In the genomic region with DNA sequence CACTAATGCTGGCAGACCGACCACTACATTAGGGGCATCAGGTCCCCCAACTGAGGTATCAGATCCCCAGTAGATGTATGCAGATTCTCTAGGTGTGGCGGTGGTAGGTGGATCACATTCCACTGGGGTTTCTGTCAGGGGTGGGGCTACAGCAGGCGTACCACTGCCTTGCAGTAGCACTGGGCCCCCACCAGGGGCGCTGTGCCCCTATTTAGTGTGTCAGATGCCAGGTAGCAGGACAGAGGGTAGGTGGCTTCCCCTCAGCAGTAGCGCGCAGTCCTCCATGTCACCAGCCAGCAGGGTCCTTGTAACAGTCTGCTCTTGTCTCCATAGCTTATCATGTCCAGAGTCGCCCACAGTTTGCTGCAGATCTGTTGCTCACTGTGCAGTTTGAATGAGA, we compare ENCODE assay signal across 9 mouse cellular contexts.
DNase-seq lines count a peak whose midpoint lies in the region; TF ChIP-seq lines count a peak whose summit lies in the region.
"Had no signal": no experiment of that assay in that cellular context is flagged by ENCODE, and none has a peak within 500 bp of the region (broad histone marks: within the 10 kb centered on the region; RNA-seq: fewer than 3 reads in every experiment).

No protein-coding gene starts in this region.

- no peak for TF ChIP-seq POLR2A in lung, adult 2 months (IDR thresholded peaks at IDR 0.05; ENCODE audit: borderline replicate concordance, extremely low read depth, low read depth, low read length)
- TF ChIP-seq POLR2A in cerebellum, adult 2 months (IDR thresholded peaks at IDR 0.05; ENCODE audit: borderline replicate concordance, insufficient read depth, low read length), result no peak

- 52% methylated on average over 7 of the region's 7 CpGs for WGBS in lung, adult 2 months
- 56% methylated on average over 7 of the region's 7 CpGs for WGBS in cerebellum, adult 2 months
- 57% methylated on average over 7 of the region's 7 CpGs for WGBS in heart, embryonic 10.5 days

- peak; percentile 23 for DNase-seq in adrenal gland, adult 2 months
- no peak for DNase-seq in adrenal gland, postnatal 4 days (ENCODE audit: low spot score in 2 of 2)
- peak; percentile 4 for DNase-seq in lung, adult 2 months
- no peak for DNase-seq in lung, adult 18-20 months
- DNase-seq in cerebellum, adult 2 months, result peak; percentile 32 to 37
- peak; percentile 28 for DNase-seq in kidney, postnatal 14 days
- no peak for DNase-seq in urinary bladder, postnatal 10 days (ENCODE audit: low spot score)
- no peak for DNase-seq in heart, embryonic 10.5 days (ENCODE audit: low spot score)

- no peaks in the 10 kb centered on the region for H3K4me1 ChIP-seq in lung, adult 2 months (ENCODE audit: control insufficient read depth, insufficient read depth, low read length)
- H3K4me1 ChIP-seq in cerebellum, adult 2 months (ENCODE audit: control insufficient read depth, insufficient read depth, low read length), result no peaks in the 10 kb centered on the region
- H3K4me1 ChIP-seq in heart, embryonic 10.5 days, result no peaks in the 10 kb centered on the region
- H3K4me1 ChIP-seq: embryonic facial prominence, embryonic 12.5 days had no signal

- H3K27ac ChIP-seq in cerebellum, adult 2 months (ENCODE audit: insufficient read depth, low read length), result no peak overlapping the region
- H3K27ac ChIP-seq in heart, embryonic 10.5 days, result no peak overlapping the region
- H3K27ac ChIP-seq: embryonic facial prominence, embryonic 12.5 days had no signal

- H3K4me3 ChIP-seq in lung, adult 2 months (replicated peaks; ENCODE audit: extremely low read depth, low read depth, low read length), result no peak overlapping the region
- no peak overlapping the region for H3K4me3 ChIP-seq in cerebellum, adult 2 months (replicated peaks; ENCODE audit: insufficient read depth, low read depth, low read length)
- no peak overlapping the region for H3K4me3 ChIP-seq in heart, embryonic 10.5 days
- H3K4me3 ChIP-seq: embryonic facial prominence, embryonic 12.5 days had no signal

- 0 out of 2 replicates have a peak, but pooled peaks have one; percentile 34 for TF ChIP-seq CTCF in lung, adult 2 months (IDR thresholded peaks at IDR 0.05; ENCODE audit: insufficient read depth, low read length)
- peak; percentile 79 for TF ChIP-seq CTCF in cerebellum, adult 2 months (IDR thresholded peaks at IDR 0.05; ENCODE audit: borderline replicate concordance, insufficient read depth, low read depth, low read length)

- H3K36me3 ChIP-seq in heart, embryonic 10.5 days, result no peaks in the 10 kb centered on the region
- H3K36me3 ChIP-seq: embryonic facial prominence, embryonic 12.5 days had no signal

- H3K9me3 ChIP-seq in heart, embryonic 10.5 days, result no peaks in the 10 kb centered on the region
- H3K9me3 ChIP-seq: embryonic facial prominence, embryonic 12.5 days had no signal

- H3K27me3 ChIP-seq in cerebellum, adult 2 months (ENCODE audit: control insufficient read depth, insufficient read depth, low read length), result peaks cover 1% of the 10 kb centered on the region; the same call in 1 of the 2 replicates
- H3K27me3 ChIP-seq in heart, embryonic 10.5 days (ENCODE audit: insufficient read depth, poor library complexity, severe bottlenecking), result no peaks in the 10 kb centered on the region; the same call in 1 of the 2 replicates
- H3K27me3 ChIP-seq: embryonic facial prominence, embryonic 12.5 days had no signal

Comparison
In these comparisons a context has a peak if more than half of its experiments do, and no peak if none do; other contexts are left out.
1. DNase-seq: peak in adrenal gland, adult 2 months (single experiment), lung, adult 2 months (single experiment), cerebellum, adult 2 months (2 of 2) and kidney, postnatal 14 days (single experiment); none in adrenal gland, postnatal 4 days (0 of 2), lung, adult 18-20 months (0 of 2), urinary bladder, postnatal 10 days (single experiment) and heart, embryonic 10.5 days (single experiment).